Mouse (Mus musculus) thymus, postnatal 10 days (tissue): ENCODE results near the gene Tex35.

ENCODE experiments used
- DNase-seq, 2 experiments: peaks; one replicate each; pipeline ENCODE4 v3.0.0; 2021; ENCODE audit warnings: low spot score in 2 of 2

Gene Tex35

GRCm38 (mm10) chr1:157108580-157108979 lies at the start of gene Tex35:
TSS of gene Tex35 (minus strand) at chr1:157108680.
- no peak for DNase-seq

GRCm38 (mm10) chr1:157153781-157154180 lies 45.3 kb upstream of the Tex35 start:
- no peak for DNase-seq

- no peak for DNase-seq
These were observed 41.6 kb upstream of the Tex35 start for GRCm38 (mm10) chr1:157150107-157150506.

GRCm38 (mm10) chr1:157144621-157145020 lies 36.1 kb upstream of the Tex35 start:
- no peak for DNase-seq

GRCm38 (mm10) chr1:157143326-157143932 lies 34.9 kb upstream of the Tex35 start:
- no peak for DNase-seq

- DNase-seq: no peak
These were observed 32.5 kb upstream of the Tex35 start for GRCm38 (mm10) chr1:157141014-157141413.

GRCm38 (mm10) chr1:157137854-157138241 lies 29.4 kb upstream of the Tex35 start:
- DNase-seq: no peak

- DNase-seq: no peak
These were observed 28.8 kb upstream of the Tex35 start for GRCm38 (mm10) chr1:157137132-157137853.

- no peak for DNase-seq
These were observed 19.7 kb upstream of the Tex35 start for GRCm38 (mm10) chr1:157128219-157128618.

- DNase-seq: no peak
These were observed 15.4 kb upstream of the Tex35 start for GRCm38 (mm10) chr1:157123836-157124235.

GRCm38 (mm10) chr1:157119168-157119567 lies 10.7 kb upstream of the Tex35 start:
- DNase-seq: no peak

GRCm38 (mm10) chr1:157117440-157117839 lies 9.0 kb upstream of the Tex35 start:
- no peak for DNase-seq

- no peak for DNase-seq
These were observed 6.0 kb upstream of the Tex35 start for GRCm38 (mm10) chr1:157114492-157114891.

GRCm38 (mm10) chr1:157110287-157110835 lies 1.9 kb upstream of the Tex35 start:
- DNase-seq: no peak

- DNase-seq: peak; percentile 13 to 34
These were observed 7.2 kb downstream of the Tex35 start for GRCm38 (mm10) chr1:157101122-157101865.

- DNase-seq: no peak
These were observed 12.9 kb downstream of the Tex35 start for GRCm38 (mm10) chr1:157095534-157095933.

GRCm38 (mm10) chr1:157092622-157093021 lies 15.9 kb downstream of the Tex35 start:
- DNase-seq: no peak

- no peak for DNase-seq
These were observed 16.3 kb downstream of the Tex35 start for GRCm38 (mm10) chr1:157092140-157092539.

- DNase-seq: no peak
These were observed 17.6 kb downstream of the Tex35 start for GRCm38 (mm10) chr1:157090835-157091234.

GRCm38 (mm10) chr1:157086097-157086994 lies 22.1 kb downstream of the Tex35 start:
- DNase-seq: peak in 1 of 2 experiments; percentile 63

GRCm38 (mm10) chr1:157082931-157083330 lies 25.5 kb downstream of the Tex35 start:
- no peak for DNase-seq
